Mouse (Mus musculus) heart, embryonic 12.5 days (tissue): ENCODE results near the gene Lcn2. TPM values are rescaled to one million over a fixed set of nuclear protein-coding genes. Genes with fewer than 3 reads are reported as not detected.

Source experiments
- ATAC-seq: fragments of 200-750 bp; cut with Nextera tagmentation; 2 replicates; pipeline ENCODE4 v1.8.0; 2017; ENCODE audit warnings: moderate TSS enrichment, moderate library complexity; ENCODE audit not compliant: insufficient number of reproducible peaks, low FRiP score
- H3K27ac ChIP-seq: fragments of 300-500 bp; sonication (generic); 2 replicates; pipeline ENCODE4 v1.5.1; 2016; ENCODE audit warnings: mild to moderate bottlenecking, moderate library complexity; ENCODE audit not compliant: poor library complexity, severe bottlenecking
- H3K27me3 ChIP-seq: fragments of 300-500 bp; sonication (generic); replicated peaks from 2 replicates; pipeline ENCODE4 v1.6.1; 2016; ENCODE audit warnings: mild to moderate bottlenecking, moderate library complexity
- H3K36me3 ChIP-seq: fragments of 300-500 bp; sonication (generic); 2 replicates; pipeline ENCODE4 v1.6.1; 2016; ENCODE audit warnings: mild to moderate bottlenecking, moderate library complexity
- H3K4me1 ChIP-seq: fragments of 300-500 bp; sonication (generic); replicated peaks from 2 replicates; pipeline ENCODE4 v1.6.1; 2016; ENCODE audit warnings: mild to moderate bottlenecking
- H3K4me2 ChIP-seq: fragments of 300-500 bp; sonication (generic); 2 replicates; pipeline ENCODE4 v1.6.1; 2016; ENCODE audit warnings: mild to moderate bottlenecking, moderate library complexity
- H3K4me3 ChIP-seq: fragments of 300-500 bp; sonication (generic); 2 replicates; pipeline ENCODE4 v1.5.1; 2016; ENCODE audit warnings: mild to moderate bottlenecking
- H3K9ac ChIP-seq: fragments of 300-500 bp; sonication (generic); 2 replicates; pipeline ENCODE4 v1.6.1; 2016; ENCODE audit warnings: mild to moderate bottlenecking, moderate library complexity
- H3K9me3 ChIP-seq: fragments of 300-500 bp; sonication (generic); replicated peaks from 2 replicates; pipeline ENCODE4 v1.6.1; 2016; ENCODE audit warnings: mild to moderate bottlenecking, moderate library complexity
- WGBS: fragments of 180-500 bp; shearing (Covaris S2); methylation state at CpG from one replicate; pipeline ENCODE4 v1.1.7; 2016; 5-methylcytosine and 5-hydroxymethylcytosine counted together
- polyA plus RNA-seq: library from polyadenylated mRNA; unstranded; fragments of >200 nt; fragmentation: Nextera tagmentation; extraction: Ambion mirVana; gene quantifications from 2 replicates; pipeline ENCODE4 v1.2.1, GENCODE M21; 2016

The Lcn2 gene
- 0.14 and 0.38 TPM in 2 replicates for polyA plus RNA-seq

DNA sequence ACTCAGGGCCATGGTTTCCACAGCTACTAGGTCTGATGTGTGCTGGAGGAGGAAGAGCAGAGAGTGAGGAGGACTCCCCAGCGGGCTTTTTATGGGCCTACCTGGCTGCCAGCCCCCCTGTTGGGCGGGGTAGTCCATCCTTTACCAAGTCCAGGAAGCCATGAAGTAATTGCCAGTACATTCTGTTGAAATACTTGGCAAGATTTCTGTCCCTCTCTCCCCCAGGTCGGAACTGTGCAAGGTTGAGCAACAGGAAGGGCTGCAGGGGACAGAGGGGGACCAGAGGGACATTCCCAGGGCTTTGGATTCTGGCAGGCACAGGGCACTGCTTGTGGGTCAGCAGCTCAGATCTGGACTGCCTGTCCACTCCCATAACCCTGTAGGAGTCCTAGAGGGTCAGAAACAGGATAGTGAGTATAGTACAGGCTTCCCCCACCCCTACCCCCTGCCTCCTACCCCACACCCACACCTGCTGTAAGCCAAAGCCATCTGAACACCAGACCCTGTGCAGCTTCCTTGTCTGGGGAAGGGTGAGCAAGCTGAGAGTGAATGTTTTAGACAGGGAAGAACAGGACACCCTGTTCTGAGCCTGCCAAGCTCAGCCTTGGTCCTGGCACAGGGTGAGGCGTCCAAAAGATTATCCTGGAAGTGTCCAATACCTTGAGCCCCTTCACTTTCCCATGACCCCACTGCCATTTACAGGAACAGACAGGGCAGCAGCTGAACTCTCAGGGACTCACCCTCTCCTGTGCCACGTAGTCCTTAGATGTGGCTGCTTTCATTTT, at the start of gene Lcn2:
Lcn2 (minus strand) TSS at position 547 of the 785 bp plus-strand sequence.
- Histone ChIP-seq H3K9me3 (no peaks in the 10 kb centered on the region), H3K27ac (no peak within 1 kb of the TSS), H3K4me2 (no peak within 1 kb of the TSS), H3K9ac (no peak within 1 kb of the TSS), H3K36me3 (no peaks in the 10 kb centered on the region), H3K4me3 (no peak within 1 kb of the TSS), H3K4me1 (no peaks in the 10 kb centered on the region), H3K27me3 (peaks cover 26% of the 10 kb centered on the region)
- 56% methylated on average over 5 of the region's 5 CpGs for WGBS
- ATAC-seq, result no peak

DNA sequence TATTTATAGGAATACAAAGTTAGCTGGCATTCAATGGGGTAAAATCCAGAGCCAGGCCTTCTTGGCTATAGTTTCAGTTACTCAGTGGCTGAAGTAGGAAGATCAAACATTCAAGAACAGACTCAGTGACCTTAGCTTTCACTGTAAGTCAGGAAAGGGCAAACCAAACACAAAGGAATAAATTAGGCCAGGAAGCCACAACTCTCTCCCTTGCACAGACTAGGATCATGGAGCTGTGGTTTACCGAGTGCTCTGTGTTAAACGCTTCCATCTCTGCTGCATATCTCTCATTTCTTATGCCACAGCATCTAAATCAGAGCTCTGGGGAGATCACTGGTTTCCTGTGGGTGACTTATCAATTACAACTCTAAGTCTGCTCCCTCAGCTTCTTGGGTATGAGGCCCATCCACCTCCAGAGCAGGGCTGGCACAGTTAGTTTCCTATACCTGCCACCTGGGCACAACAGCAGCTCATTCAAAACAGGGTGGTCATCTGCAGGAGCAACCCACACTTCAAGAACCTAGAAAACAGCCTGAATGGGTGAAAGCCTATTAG, 49.6 kb upstream of the Lcn2 start:
- no peak for ATAC-seq
- no peaks in the 10 kb centered on the region for H3K9me3 ChIP-seq
- H3K4me3 ChIP-seq, result no peak overlapping the region
- peak overlapping the region; percentile 15; the same call in 1 of the 2 replicates for H3K9ac ChIP-seq
- whole genome bisulfite sequencing, result 65% methylated on average over 2 of the region's 2 CpGs
- H3K4me1 ChIP-seq, result peaks cover 43% of the 10 kb centered on the region
- H3K4me2 ChIP-seq, result no peak overlapping the region
- peak overlapping the region; percentile 89 for H3K27ac ChIP-seq
- no peaks in the 10 kb centered on the region for H3K27me3 ChIP-seq
- H3K36me3 ChIP-seq, result 0 out of 2 replicates have a peak, but pooled peaks cover 2% of the 10 kb centered on the region

DNA sequence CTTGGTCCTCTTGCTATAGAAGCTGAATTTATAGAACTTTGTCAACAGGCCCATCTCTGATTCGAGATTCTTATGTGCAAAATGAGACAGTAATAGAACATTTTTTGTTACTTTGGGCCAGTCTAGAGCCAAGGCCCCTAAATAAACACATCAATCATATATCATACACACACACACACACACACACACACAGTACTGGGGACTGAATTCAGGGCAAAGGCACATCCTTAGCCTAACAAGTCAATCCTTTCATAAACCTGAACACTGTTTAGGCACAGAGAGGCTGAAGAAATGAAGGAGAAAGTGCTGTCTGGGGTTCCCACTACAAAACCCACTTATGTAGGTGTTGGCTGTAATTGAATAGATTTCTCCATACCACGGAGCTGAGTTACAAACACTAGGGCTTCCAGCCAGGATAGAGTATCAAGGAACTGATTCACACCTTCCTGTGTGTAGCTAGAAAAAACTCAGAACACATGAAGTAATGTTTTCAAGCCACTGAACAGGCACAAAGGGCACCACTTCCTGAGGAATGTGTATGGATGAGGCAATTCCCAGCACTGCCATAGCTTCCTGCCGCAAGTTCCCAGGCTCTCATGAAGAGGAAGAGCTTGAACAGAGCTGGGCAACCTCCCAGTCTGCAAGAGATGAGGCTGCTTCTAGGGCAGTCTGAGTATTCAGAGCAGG, 48.8 kb upstream of the Lcn2 start:
- no peaks in the 10 kb centered on the region for H3K9me3 ChIP-seq
- H3K9ac ChIP-seq, result 0 out of 2 replicates have a peak overlapping the region, but pooled peaks have one; percentile 42
- 0 out of 2 replicates have a peak, but pooled peaks cover 2% of the 10 kb centered on the region for H3K36me3 ChIP-seq
- H3K27ac ChIP-seq, result peak overlapping the region; percentile 89
- H3K27me3 ChIP-seq, result no peaks in the 10 kb centered on the region
- H3K4me2 ChIP-seq, result no peak overlapping the region
- ATAC-seq, result peak; percentile 60; the same call in 1 of the 2 replicates
- no peak overlapping the region for H3K4me3 ChIP-seq
- peaks cover 43% of the 10 kb centered on the region for H3K4me1 ChIP-seq
- 62% methylated on average over 3 of the region's 3 CpGs for WGBS

DNA sequence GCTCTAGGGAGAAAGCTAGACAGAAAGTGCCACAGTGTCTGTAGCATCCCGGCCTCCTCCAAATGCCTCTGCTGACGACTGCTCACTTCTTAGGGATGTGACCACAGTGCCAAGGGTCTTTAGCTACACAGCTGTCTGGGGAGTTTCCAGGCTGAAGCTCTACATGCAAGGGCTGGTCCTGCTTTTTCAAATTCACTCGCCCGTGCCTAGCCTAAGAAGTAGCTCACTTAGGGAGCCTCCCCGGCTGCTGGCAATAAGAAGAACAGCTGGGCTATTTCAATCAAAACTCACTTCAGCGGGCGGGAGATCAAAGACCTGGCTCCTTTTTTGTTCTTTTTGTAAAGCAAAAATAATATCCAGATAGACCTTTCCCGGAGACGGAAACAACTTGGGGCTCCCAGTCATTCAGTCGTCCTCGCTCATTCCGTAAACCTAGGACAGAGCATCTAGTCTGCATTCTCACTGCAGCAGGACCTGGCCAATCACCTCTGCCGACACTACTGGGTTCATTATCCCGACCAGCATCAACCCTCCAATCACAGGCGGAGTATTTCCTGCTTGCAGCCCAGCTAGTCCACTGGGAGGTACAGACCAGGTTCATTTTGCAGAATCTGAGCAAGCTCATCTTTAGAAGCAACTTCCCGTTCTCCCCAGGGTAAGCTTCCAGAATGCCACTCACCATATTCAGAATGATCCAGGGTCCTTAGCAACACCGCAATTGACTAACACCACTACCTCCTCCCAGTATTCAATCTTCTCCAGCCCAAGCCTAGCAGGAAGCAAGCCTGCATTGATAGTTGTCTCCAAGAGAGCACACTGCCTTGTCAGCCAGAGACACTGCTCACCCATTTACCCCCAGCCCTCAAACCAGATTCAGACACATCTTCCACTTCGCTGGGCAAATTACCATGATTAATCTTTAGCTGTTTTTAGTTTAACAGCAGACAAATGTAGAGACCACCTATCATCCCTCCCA, 42.9 kb upstream of the Lcn2 start:
- Histone ChIP-seq H3K9ac (peak overlapping the region; percentile 68), H3K27me3 (no peaks in the 10 kb centered on the region), H3K9me3 (no peaks in the 10 kb centered on the region), H3K27ac (peak overlapping the region; percentile 63), H3K36me3 (0 out of 2 replicates have a peak, but pooled peaks cover 2% of the 10 kb centered on the region), H3K4me2 (peak overlapping the region; percentile 73), H3K4me1 (peaks cover 41% of the 10 kb centered on the region), H3K4me3 (peak overlapping the region; percentile 50)
- ATAC-seq, result peak; percentile 86
- 12% methylated on average over 18 of the region's 18 CpGs for WGBS

DNA sequence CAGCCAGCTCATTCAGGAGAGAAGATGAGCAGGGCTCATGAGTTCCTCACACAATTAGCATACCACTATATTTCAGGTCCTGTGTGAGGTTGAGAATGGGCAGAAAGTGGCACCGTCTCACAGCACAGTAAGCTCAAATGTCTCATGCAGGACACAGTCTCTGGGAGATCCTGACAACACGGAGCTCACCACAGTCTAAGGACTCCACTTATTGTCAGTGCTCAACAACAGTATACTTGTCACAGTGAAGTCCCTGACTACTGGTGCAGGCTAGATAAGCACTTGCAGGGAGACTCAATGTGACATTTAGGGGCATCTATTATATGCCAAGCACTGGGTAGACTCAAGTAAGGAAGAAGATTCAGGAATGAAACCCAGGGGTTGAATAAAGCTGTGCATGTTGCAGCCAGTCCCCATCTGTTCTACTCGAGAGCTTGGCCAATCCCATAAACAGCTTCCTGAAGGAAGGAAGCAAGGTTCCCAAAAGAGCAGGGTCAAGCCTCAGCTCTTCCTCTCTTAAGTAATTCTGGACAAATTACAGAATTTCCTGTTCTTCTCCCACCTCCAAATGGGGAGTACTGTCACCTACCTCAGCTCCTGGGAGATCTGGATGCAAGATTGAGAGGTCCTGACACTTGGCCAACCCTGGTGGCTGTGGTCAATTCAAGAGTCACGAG, 41.3 kb upstream of the Lcn2 start:
- H3K9ac ChIP-seq, result no peak overlapping the region
- H3K27ac ChIP-seq, result no peak overlapping the region
- H3K4me1 ChIP-seq, result peaks cover 55% of the 10 kb centered on the region
- 0 out of 2 replicates have a peak, but pooled peaks cover 2% of the 10 kb centered on the region for H3K36me3 ChIP-seq
- 74% methylated on average over 4 of the region's 4 CpGs for WGBS
- no peak overlapping the region for H3K4me2 ChIP-seq
- ATAC-seq, result no peak
- H3K27me3 ChIP-seq, result no peaks in the 10 kb centered on the region
- no peaks in the 10 kb centered on the region for H3K9me3 ChIP-seq
- no peak overlapping the region for H3K4me3 ChIP-seq

DNA sequence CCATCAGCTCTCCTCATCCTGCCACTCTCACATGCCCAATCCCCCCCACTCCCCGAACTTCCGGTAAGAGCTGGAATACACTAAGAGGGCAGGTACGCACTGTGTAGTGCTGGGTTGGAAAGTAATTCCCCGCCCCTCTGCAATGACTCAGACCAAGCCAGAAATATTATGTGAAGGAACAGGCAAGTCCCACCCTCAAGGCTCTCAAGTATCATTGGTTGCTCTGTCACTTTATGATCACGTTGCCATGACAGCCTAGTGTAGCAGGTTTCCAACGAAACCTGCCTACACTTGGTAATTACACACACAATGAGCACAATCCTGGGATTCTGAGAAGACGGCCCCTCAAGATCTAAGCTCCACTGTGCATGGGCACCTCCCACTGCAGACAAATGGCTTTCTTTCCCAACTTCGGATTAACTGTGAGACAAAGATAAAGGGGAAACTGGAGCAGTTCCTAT, 40.2 kb upstream of the Lcn2 start:
- Histone ChIP-seq H3K4me2 (0 out of 2 replicates have a peak overlapping the region, but pooled peaks have one; percentile 5), H3K9ac (no peak overlapping the region)

DNA sequence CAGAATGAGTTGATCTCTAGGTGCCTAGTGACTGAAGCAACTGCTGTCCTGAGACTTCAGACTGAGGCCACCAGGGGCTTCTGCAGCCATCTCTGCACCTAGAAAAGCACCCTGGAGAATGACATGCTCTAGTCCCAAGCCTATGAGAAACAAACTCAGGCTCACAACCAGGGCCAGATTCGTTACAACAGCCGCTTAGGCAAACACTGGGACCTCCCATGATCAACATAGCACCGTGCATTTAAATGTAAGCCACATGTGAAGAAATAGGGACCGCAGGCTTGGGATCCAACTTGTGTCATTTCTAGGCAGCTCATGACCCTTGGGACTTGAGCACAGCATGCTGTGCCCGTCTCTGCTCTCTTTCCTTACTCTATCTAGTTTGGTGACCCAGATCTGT, 39.7 kb upstream of the Lcn2 start:
- Histone ChIP-seq H3K36me3 (no peaks in the 10 kb centered on the region), H3K27me3 (no peaks in the 10 kb centered on the region), H3K4me2 (no peak overlapping the region), H3K4me1 (peaks cover 68% of the 10 kb centered on the region), H3K27ac (no peak overlapping the region), H3K9me3 (no peaks in the 10 kb centered on the region), H3K4me3 (no peak overlapping the region), H3K9ac (no peak overlapping the region)
- no peak for ATAC-seq
- 84% methylated on average over 5 of the region's 5 CpGs for WGBS

More for the DNA sequence above, 40.2 kb upstream of the Lcn2 start:
- no peaks in the 10 kb centered on the region for H3K36me3 ChIP-seq
- H3K27ac ChIP-seq, result no peak overlapping the region
- H3K4me3 ChIP-seq, result no peak overlapping the region
- no peaks in the 10 kb centered on the region for H3K27me3 ChIP-seq
- WGBS, result 62% methylated on average over 8 of the region's 8 CpGs
- peaks cover 62% of the 10 kb centered on the region for H3K4me1 ChIP-seq
- no peaks in the 10 kb centered on the region for H3K9me3 ChIP-seq
- ATAC-seq, result no peak

DNA sequence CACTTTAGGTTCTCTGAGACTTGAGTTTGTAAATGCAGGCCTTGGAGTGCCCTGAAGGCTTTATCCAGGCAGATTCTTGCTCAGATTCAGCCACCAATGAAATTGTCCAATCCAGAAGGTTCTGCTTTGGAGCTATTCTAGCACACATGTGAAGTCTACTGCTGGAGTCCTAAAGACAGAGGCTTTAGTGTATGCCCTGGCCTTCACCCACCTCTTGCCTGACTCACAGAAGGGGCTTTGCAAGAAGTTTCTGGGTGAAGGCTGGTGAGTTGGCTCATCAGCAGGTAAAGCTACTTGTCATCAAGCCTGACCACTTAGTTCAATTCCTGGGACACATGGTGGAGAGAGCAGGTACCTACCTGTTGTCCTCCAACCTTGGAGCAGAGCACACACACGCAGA, 38.1 kb upstream of the Lcn2 start:
- 91% methylated on average over 1 of the region's 1 CpGs for WGBS
- Histone ChIP-seq H3K4me3 (no peak overlapping the region), H3K36me3 (0 out of 2 replicates have a peak, but pooled peaks cover 2% of the 10 kb centered on the region), H3K4me1 (peaks cover 65% of the 10 kb centered on the region), H3K4me2 (no peak overlapping the region), H3K9ac (no peak overlapping the region), H3K27me3 (no peaks in the 10 kb centered on the region), H3K27ac (no peak overlapping the region), H3K9me3 (no peaks in the 10 kb centered on the region)
- no peak for ATAC-seq

DNA sequence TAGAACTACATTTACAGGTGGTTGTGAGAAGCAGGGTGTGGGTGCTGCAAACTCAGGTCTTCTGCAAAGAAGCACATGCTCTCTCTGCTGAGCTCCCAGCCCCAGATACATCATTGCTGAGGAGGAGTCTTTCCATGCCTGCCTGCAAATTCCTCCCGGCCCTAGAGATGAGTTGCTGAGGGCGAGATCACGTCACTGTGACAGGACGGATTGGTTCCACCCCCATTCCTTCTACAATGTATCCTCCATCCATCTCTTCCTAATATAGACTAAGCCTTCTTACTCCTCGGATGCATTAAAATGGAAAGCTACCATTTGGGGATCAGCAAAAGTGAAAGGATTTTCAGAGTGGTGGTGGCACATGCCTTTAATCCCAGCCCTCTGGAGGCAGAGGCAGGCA, 37.5 kb upstream of the Lcn2 start:
- Histone ChIP-seq H3K4me2 (no peak overlapping the region), H3K9me3 (no peaks in the 10 kb centered on the region), H3K27ac (peak overlapping the region; percentile 79; the same call in 1 of the 2 replicates), H3K4me1 (peaks cover 61% of the 10 kb centered on the region), H3K9ac (no peak overlapping the region), H3K36me3 (peaks cover 7% of the 10 kb centered on the region), H3K4me3 (no peak overlapping the region), H3K27me3 (no peaks in the 10 kb centered on the region)
- 53% methylated on average over 5 of the region's 5 CpGs for WGBS
- no peak for ATAC-seq

DNA sequence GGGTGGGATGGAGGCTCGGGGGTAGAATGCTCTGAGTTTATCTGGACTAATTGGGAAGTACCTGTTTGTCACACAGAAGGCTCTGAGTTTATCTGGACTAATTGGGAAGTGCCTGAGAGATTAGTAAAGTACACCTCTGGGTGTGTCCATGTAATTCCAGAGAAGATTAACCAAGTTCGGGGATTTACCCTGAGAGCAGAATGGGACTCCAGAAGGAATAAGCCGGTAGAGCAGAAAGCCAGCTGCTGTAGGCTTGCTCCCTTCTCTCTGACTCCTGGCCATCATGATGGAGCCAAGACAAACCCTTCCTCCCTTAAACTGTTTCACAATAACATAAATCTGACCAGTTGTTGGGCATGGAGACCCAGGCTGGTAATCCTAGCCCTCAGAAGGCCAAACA, 36.7 kb upstream of the Lcn2 start:
- Histone ChIP-seq H3K9me3 (no peaks in the 10 kb centered on the region), H3K4me2 (no peak overlapping the region), H3K27ac (peak overlapping the region; percentile 79), H3K27me3 (no peaks in the 10 kb centered on the region), H3K4me1 (peaks cover 55% of the 10 kb centered on the region), H3K9ac (no peak overlapping the region), H3K36me3 (peaks cover 14% of the 10 kb centered on the region), H3K4me3 (no peak overlapping the region)
- 28% methylated on average over 3 of the region's 3 CpGs for WGBS
- no peak for ATAC-seq
